Mouse (Mus musculus) ES-E14 (cell line): ENCODE data around the gene Etnk2.

Experiments
- CHD2 ChIP-seq: IDR thresholded peaks from 2 replicates; pipeline ENCODE4 v1.6.1; 2014; ENCODE audit warnings: mild to moderate bottlenecking, low read depth, low read length, inconsistent platforms
- HCFC1 ChIP-seq: IDR thresholded peaks from 2 replicates; pipeline ENCODE4 v1.6.1; 2012; ENCODE audit warnings: low read length, inconsistent platforms, borderline replicate concordance; ENCODE audit not compliant: insufficient read depth
- MAFK ChIP-seq: IDR thresholded peaks from 2 replicates; pipeline ENCODE4 v1.6.1; 2014; ENCODE audit warnings: mild to moderate bottlenecking, low read depth, low read length, inconsistent platforms; ENCODE audit not compliant: insufficient read depth
- ZC3H11A ChIP-seq: IDR thresholded peaks from 2 replicates; pipeline ENCODE4 v1.6.1; 2012; ENCODE audit warnings: low read depth, mild to moderate bottlenecking, inconsistent platforms, low read length, borderline replicate concordance
- ZNF384 ChIP-seq: IDR thresholded peaks from 2 replicates; pipeline ENCODE4 v1.6.1; 2012; ENCODE audit warnings: low read depth, low read length, inconsistent platforms

DNA sequence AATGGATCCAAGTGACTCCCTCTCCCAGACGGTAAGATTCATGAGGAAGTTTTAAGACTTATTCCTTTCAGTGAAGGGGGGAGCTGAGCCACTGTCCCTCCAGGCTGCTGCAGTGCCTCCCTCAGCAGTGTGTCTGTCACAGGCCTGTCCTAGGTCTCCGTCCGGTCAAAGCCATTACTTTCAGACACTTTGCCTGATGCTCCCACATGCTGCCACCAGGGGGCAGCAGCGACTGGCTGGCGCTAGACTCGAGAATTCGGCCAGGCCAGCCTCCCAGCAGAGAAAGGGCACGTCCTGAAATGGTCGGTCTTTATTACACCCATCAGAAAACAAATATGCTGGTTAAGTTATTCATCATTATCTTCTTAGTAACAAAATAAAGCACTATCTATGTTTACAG is 18.6 kb downstream of the Etnk2 start:
- no peak for TF ChIP-seq HCFC1
- TF ChIP-seq ZNF384: no peak
- TF ChIP-seq ZC3H11A: no peak
- TF ChIP-seq MAFK: no peak
- TF ChIP-seq CHD2: no peak
